Mouse (Mus musculus): ENCODE results near the gene Gm21188.
"Not testable (repeated sequence)": the region's sequence is repeated elsewhere in the genome, so short reads cannot be mapped to it uniquely, and the experiment has no call there.

Gm21188 gene

GRCm38 (mm10) chr13:120026911-120027310 lies 25.1 kb downstream of the Gm21188 start, which contains the start of gene Gm36079:
Gene Gm36079, minus strand, starts transcription at chr13:120027011.
- DNase-seq (ENCODE audit: low spot score), result not testable (repeated sequence)

- not testable (repeated sequence) for DNase-seq (ENCODE audit: low spot score)
Observed at GRCm38 (mm10) chr13:120026373-120026772, 25.6 kb downstream of the Gm21188 start.

GRCm38 (mm10) chr13:120025576-120025975 lies 26.4 kb downstream of the Gm21188 start:
- not testable (repeated sequence) for DNase-seq (ENCODE audit: low spot score)

GRCm38 (mm10) chr13:120025004-120025403 lies 27.0 kb downstream of the Gm21188 start:
- DNase-seq (ENCODE audit: low spot score), result not testable (repeated sequence)

GRCm38 (mm10) chr13:120024581-120024980 lies 27.4 kb downstream of the Gm21188 start:
- not testable (repeated sequence) for DNase-seq (ENCODE audit: low spot score)

- not testable (repeated sequence) for DNase-seq (ENCODE audit: low spot score)
Observed at GRCm38 (mm10) chr13:120021477-120021876, 30.5 kb downstream of the Gm21188 start.

- DNase-seq (ENCODE audit: low spot score), result not testable (repeated sequence)
Observed at GRCm38 (mm10) chr13:120015348-120016007, 36.5 kb downstream of the Gm21188 start.

GRCm38 (mm10) chr13:120013962-120014361 lies 38.0 kb downstream of the Gm21188 start:
- not testable (repeated sequence) for DNase-seq (ENCODE audit: low spot score)

- not testable (repeated sequence) for DNase-seq (ENCODE audit: low spot score)
Observed at GRCm38 (mm10) chr13:120013544-120013943, 38.5 kb downstream of the Gm21188 start.

- DNase-seq (ENCODE audit: low spot score), result not testable (repeated sequence)
Observed at GRCm38 (mm10) chr13:120010068-120010467, 41.9 kb downstream of the Gm21188 start.

GRCm38 (mm10) chr13:119999215-119999614 lies 52.8 kb downstream of the Gm21188 start:
- DNase-seq (ENCODE audit: low spot score), result not testable (repeated sequence)

GRCm38 (mm10) chr13:119998442-119999086 lies 53.4 kb downstream of the Gm21188 start:
- DNase-seq (ENCODE audit: low spot score), result not testable (repeated sequence)

- not testable (repeated sequence) for DNase-seq (ENCODE audit: low spot score)
Observed at GRCm38 (mm10) chr13:119991917-119992496, 60.0 kb downstream of the Gm21188 start.

- DNase-seq (ENCODE audit: low spot score), result not testable (repeated sequence)
Observed at GRCm38 (mm10) chr13:119991264-119991663, 60.7 kb downstream of the Gm21188 start.
